Mouse (Mus musculus) midbrain, embryonic 10.5 days (tissue): ENCODE measurements around the gene Postn. TPM values are rescaled to one million over a fixed set of nuclear protein-coding genes. Genes with fewer than 3 reads are reported as not detected.

ENCODE experiments used
- DNase-seq: peaks from one replicate; pipeline ENCODE4 v3.0.0-alpha.2; 2017; ENCODE audit warnings: low spot score
- H3K27ac ChIP-seq: fragments of 300-500 bp; sonication (generic); replicated peaks from 2 replicates; pipeline ENCODE4 v1.5.1; 2016; ENCODE audit warnings: mild to moderate bottlenecking
- H3K27me3 ChIP-seq: fragments of 300-500 bp; sonication (generic); 2 replicates; pipeline ENCODE4 v1.6.1; 2016; ENCODE audit warnings: low read depth, mild to moderate bottlenecking; ENCODE audit not compliant: poor library complexity, severe bottlenecking
- H3K36me3 ChIP-seq: fragments of 300-500 bp; sonication (generic); 2 replicates; pipeline ENCODE4 v1.6.1; 2016; ENCODE audit warnings: mild to moderate bottlenecking, moderate library complexity
- H3K4me1 ChIP-seq: fragments of 300-500 bp; sonication (generic); 2 replicates; pipeline ENCODE4 v1.6.1; 2016
- H3K4me3 ChIP-seq: fragments of 300-500 bp; sonication (generic); 2 replicates; pipeline ENCODE4 v1.5.1; 2016; ENCODE audit warnings: mild to moderate bottlenecking, moderate library complexity
- H3K9me3 ChIP-seq: fragments of 300-500 bp; sonication (generic); replicated peaks from 2 replicates; pipeline ENCODE4 v1.6.1; 2016; ENCODE audit warnings: mild to moderate bottlenecking
- WGBS: fragments of 180-500 bp; shearing (Covaris S2); methylation state at CpG from one replicate; pipeline ENCODE4 v1.1.7; 2016; 5-methylcytosine and 5-hydroxymethylcytosine counted together
- polyA plus RNA-seq: library from polyadenylated mRNA; unstranded; fragments of >200 nt; fragmentation: Nextera tagmentation; extraction: Ambion mirVana; gene quantifications from 2 replicates; pipeline ENCODE4 v1.2.1, GENCODE M21; 2016

The Postn gene
- polyA plus RNA-seq, 1 experiment from 2014 or later: 5.5 TPM

DNA sequence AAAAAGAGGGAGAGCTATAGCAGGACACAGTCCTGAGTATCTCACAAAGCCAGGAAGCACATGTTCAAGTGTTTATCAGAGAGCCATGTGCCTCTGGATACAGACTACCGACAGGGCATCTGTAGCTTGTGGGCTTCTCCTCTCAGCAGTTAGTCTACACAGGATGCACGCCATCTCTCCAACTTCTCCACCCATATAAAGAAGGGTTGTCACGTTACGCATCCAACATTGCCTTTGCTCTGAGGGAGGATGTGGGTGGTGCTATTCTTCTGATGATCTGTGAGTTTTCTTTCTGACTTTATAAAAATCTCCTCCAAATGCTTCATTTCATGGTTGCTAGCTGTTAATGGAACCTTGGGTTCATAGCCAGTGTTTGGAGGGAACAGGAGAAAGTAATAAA lies 63.2 kb downstream of the Postn start:
- H3K27me3 ChIP-seq: no peaks in the 10 kb centered on the region
- no peak overlapping the region for H3K4me3 ChIP-seq
- H3K36me3 ChIP-seq: no peaks in the 10 kb centered on the region
- WGBS: 88% methylated on average over 4 of the region's 4 CpGs
- H3K27ac ChIP-seq: no peak overlapping the region
- H3K9me3 ChIP-seq: no peaks in the 10 kb centered on the region
- H3K4me1 ChIP-seq: no peaks in the 10 kb centered on the region
- DNase-seq: no peak

DNA sequence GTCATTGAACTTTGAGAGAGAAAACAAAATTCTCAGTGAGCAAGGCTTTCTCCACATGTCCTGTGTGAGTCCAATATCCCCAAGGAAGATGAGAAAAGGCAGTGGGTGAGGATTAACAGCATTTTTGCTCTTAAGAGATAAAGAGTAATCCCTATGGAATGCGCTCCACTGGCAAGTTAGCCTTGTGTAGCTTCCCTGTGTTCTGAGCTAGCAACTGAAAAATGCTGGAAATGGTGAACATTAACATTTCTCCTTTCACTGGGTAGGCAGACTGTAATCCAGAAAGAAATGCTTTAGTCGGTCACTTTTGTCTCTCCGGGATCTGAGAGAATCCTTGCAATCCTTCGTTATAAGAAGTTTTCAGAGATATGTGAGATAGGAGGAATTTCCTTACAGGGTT lies 70.8 kb downstream of the Postn start:
- no peaks in the 10 kb centered on the region for H3K9me3 ChIP-seq
- H3K36me3 ChIP-seq: no peaks in the 10 kb centered on the region
- peaks cover 20% of the 10 kb centered on the region for H3K4me1 ChIP-seq
- 48% methylated on average over 4 of the region's 4 CpGs for WGBS
- H3K4me3 ChIP-seq: no peak overlapping the region
- no peak for DNase-seq
- no peak overlapping the region for H3K27ac ChIP-seq
- H3K27me3 ChIP-seq: no peaks in the 10 kb centered on the region

DNA sequence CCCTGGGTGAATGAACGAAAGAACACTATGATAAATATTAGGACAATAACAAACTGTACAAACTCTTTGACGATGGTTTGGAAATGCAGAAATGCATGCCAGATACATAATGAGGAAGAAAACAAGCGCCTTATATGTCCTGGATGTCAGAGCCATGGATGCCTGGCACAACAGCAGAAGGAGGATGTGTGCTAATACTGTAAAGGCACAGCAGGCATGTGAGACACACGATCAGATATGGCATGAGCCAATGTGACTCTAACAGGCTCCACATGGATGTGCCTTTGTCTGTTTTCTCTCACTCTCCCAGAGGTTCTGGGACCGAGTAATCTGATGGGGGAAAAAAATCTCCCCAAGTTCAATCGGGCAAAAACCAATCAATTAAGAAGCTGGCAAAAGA lies 71.3 kb downstream of the Postn start:
- no peak overlapping the region for H3K4me3 ChIP-seq
- 74% methylated on average over 6 of the region's 6 CpGs for WGBS
- H3K9me3 ChIP-seq: no peaks in the 10 kb centered on the region
- H3K4me1 ChIP-seq: peaks cover 20% of the 10 kb centered on the region
- H3K36me3 ChIP-seq: no peaks in the 10 kb centered on the region
- no peaks in the 10 kb centered on the region for H3K27me3 ChIP-seq
- no peak for DNase-seq
- H3K27ac ChIP-seq: peak overlapping the region; percentile 28; the same call in 1 of the 2 replicates

DNA sequence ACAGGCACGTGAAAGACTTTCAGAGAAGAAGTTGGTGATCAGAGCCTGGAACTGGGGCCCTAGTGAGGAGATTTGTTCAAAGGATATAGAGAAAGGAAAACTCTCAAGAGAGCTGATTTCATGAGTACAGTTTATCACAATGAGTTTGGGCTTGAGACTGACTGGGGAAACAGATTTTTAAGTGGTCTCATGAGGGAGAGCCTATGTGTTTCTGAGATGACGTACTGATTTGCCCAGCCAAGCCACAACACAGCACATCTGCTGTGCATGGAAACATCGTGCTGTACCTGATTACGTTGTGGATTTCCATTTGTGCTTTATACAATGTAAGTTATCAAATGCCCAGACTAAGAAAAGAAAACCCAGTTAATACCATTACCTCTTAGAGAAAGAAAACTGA lies 71.7 kb downstream of the Postn start:
- H3K27me3 ChIP-seq: no peaks in the 10 kb centered on the region
- H3K9me3 ChIP-seq: no peaks in the 10 kb centered on the region
- peaks cover 20% of the 10 kb centered on the region for H3K4me1 ChIP-seq
- DNase-seq: no peak
- 74% methylated on average over 4 of the region's 4 CpGs for WGBS
- no peak overlapping the region for H3K4me3 ChIP-seq
- H3K36me3 ChIP-seq: no peaks in the 10 kb centered on the region
- H3K27ac ChIP-seq: peak overlapping the region; percentile 28; the same call in 1 of the 2 replicates

DNA sequence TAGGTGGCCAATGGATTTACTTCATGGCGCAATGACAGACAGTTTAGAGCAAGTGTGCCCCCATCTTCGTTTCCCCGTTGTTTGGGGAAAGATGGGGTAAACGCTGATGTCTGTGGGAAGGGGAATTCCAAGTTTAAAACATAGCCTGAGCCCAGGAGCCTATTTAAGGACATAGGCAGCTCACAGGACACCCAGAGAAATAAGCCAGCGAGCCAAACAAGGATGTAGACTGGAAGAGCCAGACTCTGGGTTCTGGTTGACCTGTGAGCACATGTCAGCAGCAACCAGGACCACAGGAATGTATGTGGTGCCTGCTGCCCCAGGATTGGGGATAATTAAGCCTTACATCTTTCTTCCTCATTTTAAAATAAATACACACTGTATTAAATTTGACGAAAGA lies 73.7 kb downstream of the Postn start:
- Histone ChIP-seq H3K4me3 (no peak overlapping the region), H3K36me3 (no peaks in the 10 kb centered on the region), H3K27me3 (no peaks in the 10 kb centered on the region), H3K4me1 (peaks cover 20% of the 10 kb centered on the region), H3K9me3 (no peaks in the 10 kb centered on the region), H3K27ac (no peak overlapping the region)
- WGBS: 92% methylated on average over 6 of the region's 6 CpGs
- DNase-seq: no peak

DNA sequence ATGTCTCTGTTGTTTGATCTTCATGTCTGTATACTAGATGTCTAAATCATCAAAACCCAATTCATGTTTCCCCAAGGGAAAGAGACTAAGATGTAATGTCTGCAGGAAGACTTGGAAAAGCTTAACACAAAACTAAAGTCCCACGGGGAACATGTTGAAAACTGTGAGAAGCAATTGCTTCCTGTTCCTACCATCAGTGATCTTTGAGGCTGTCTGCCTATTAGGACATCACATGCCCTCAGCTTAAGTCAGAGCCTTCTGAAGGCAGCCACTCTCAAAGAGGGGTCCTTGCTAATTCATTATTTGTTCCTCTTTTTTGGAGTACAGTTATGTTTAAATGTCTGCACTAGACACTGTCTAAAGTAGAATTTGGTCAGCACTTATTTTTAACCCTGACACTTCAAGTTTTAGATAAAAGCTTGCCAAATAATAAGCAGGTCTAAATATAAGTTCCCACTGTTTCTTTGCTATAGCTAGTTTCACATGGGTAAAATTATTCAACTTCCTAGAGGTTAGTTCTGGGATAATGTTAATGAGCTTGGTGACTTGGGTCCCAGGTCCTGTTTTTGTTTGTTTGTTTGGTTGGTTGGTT lies 75.6 kb downstream of the Postn start:
- Histone ChIP-seq H3K27me3 (no peaks in the 10 kb centered on the region), H3K9me3 (no peaks in the 10 kb centered on the region), H3K27ac (no peak overlapping the region), H3K36me3 (no peaks in the 10 kb centered on the region), H3K4me1 (peaks cover 12% of the 10 kb centered on the region), H3K4me3 (no peak overlapping the region)
- WGBS: 74% methylated on average over 1 of the region's 1 CpGs
- DNase-seq: no peak

Other genes starting within 250 kb of the Postn start
- 1.1 TPM in 2 replicates for gene Trpc4, start 205.1 kb upstream of the Postn start, polyA plus RNA-seq